Mouse (Mus musculus) ES-E14 (cell line): ENCODE measurements at regions not wholly inside any gene's neighbourhood (a gene's known extent, or its start where the extent isn't known, plus 50 kb on each side); places are given as distances from the start of the nearest gene placed in this dataset.

Source experiments
- DNase-seq: peaks from one replicate; pipeline ENCODE4 v3.0.0-alpha.2; 2013; ENCODE audit warnings: low read depth, low spot score
- H3K27ac ChIP-seq: 2 replicates; pipeline ENCODE4 v1.5.1; 2012; ENCODE audit warnings: low read depth, mild to moderate bottlenecking, low read length, moderate library complexity, mixed read lengths; ENCODE audit not compliant: poor library complexity, insufficient read depth, severe bottlenecking
- H3K36me3 ChIP-seq: 2 replicates; pipeline ENCODE4 v1.6.1; 2012; ENCODE audit warnings: mild to moderate bottlenecking, low read length, moderate library complexity, mixed read lengths; ENCODE audit not compliant: control insufficient read depth, poor library complexity, insufficient read depth, severe bottlenecking
- H3K4me1 ChIP-seq, 2 experiments: fragments of 150-350 bp in 1 of 2; sonication (generic) in 1 of 2; 2 replicates each; pipeline ENCODE4 v1.6.1; 2012; ENCODE audit warnings: low read length in 2 of 2, mild to moderate bottlenecking in 1 of 2, mixed read lengths in 1 of 2; ENCODE audit not compliant: control insufficient read depth in 2 of 2, insufficient read depth in 2 of 2, poor library complexity in 1 of 2
- H3K4me3 ChIP-seq, 2 experiments: fragments of 150-350 bp in 1 of 2; sonication (generic) in 1 of 2; 2 replicates each; pipeline ENCODE4 v1.5.1; 2012; ENCODE audit warnings: low read length in 2 of 2, low read depth in 1 of 2, mild to moderate bottlenecking in 1 of 2, mixed read lengths in 1 of 2; ENCODE audit not compliant: insufficient read depth in 1 of 2, poor library complexity in 1 of 2, severe bottlenecking in 1 of 2
- H3K9ac ChIP-seq: 2 replicates; pipeline ENCODE4 v1.6.1; 2012; ENCODE audit warnings: low read depth, mild to moderate bottlenecking, low read length, mixed read lengths; ENCODE audit not compliant: poor library complexity, insufficient read depth, severe bottlenecking
- H3K9me3 ChIP-seq: fragments of 150-350 bp; sonication (generic); 2 replicates; pipeline ENCODE4 v1.6.1; 2012; ENCODE audit warnings: low read depth, mild to moderate bottlenecking, low read length; ENCODE audit not compliant: control insufficient read depth, insufficient read depth
- CHD2 ChIP-seq: IDR thresholded peaks from 2 replicates; pipeline ENCODE4 v1.6.1; 2014; ENCODE audit warnings: mild to moderate bottlenecking, low read depth, low read length, inconsistent platforms
- HCFC1 ChIP-seq: IDR thresholded peaks from 2 replicates; pipeline ENCODE4 v1.6.1; 2012; ENCODE audit warnings: low read length, inconsistent platforms, borderline replicate concordance; ENCODE audit not compliant: insufficient read depth
- MAFK ChIP-seq: IDR thresholded peaks from 2 replicates; pipeline ENCODE4 v1.6.1; 2014; ENCODE audit warnings: mild to moderate bottlenecking, low read depth, low read length, inconsistent platforms; ENCODE audit not compliant: insufficient read depth
- ZC3H11A ChIP-seq: IDR thresholded peaks from 2 replicates; pipeline ENCODE4 v1.6.1; 2012; ENCODE audit warnings: low read depth, mild to moderate bottlenecking, inconsistent platforms, low read length, borderline replicate concordance
- ZNF384 ChIP-seq: IDR thresholded peaks from 2 replicates; pipeline ENCODE4 v1.6.1; 2012; ENCODE audit warnings: low read depth, low read length, inconsistent platforms
- in situ Hi-C, 2 experiments: fragments of 600-800 bp; cut with MboI; formaldehyde crosslinking; loops; one replicate each; pipeline ENCODE4 v1.15.1; 2025; ENCODE audit warnings: low sequenced_read_pairs in 2 of 2, inconsistent platforms in 1 of 2; ENCODE audit not compliant: unreplicated experiment in 2 of 2

GRCm38 (mm10) chr3:48911758-48912157 is 845.4 kb downstream of the Pcdh18 start:
- Histone ChIP-seq H3K4me3 (no peak overlapping the region), H3K36me3 (no peaks in the 10 kb centered on the region), H3K9ac (no peak overlapping the region), H3K4me1 (no peaks in the 10 kb centered on the region), H3K27ac (no peak overlapping the region), H3K9me3 (no peaks in the 10 kb centered on the region)
- in situ Hi-C loops: no loop called here
- TF ChIP-seq ZNF384 (no peak), HCFC1 (no peak), ZC3H11A (no peak), CHD2 (no peak), MAFK (no peak)
- DNase-seq: peak; percentile 8

GRCm38 (mm10) chr3:48890403-48890802 is 866.7 kb downstream of the Pcdh18 start:
- Histone ChIP-seq H3K27ac (no peak overlapping the region), H3K36me3 (no peaks in the 10 kb centered on the region), H3K4me1 (no peaks in the 10 kb centered on the region), H3K9ac (no peak overlapping the region), H3K9me3 (0 out of 2 replicates have a peak, but pooled peaks cover 3% of the 10 kb centered on the region), H3K4me3 (no peak overlapping the region)
- TF ChIP-seq ZC3H11A (no peak), HCFC1 (no peak), CHD2 (no peak), ZNF384 (no peak), MAFK (no peak)
- in situ Hi-C loops: no loop called here
- no peak for DNase-seq

GRCm38 (mm10) chr3:48887885-48888284 is 869.2 kb downstream of the Pcdh18 start:
- H3K4me3 ChIP-seq: no peak overlapping the region
- H3K4me1 ChIP-seq: no peaks in the 10 kb centered on the region
- TF ChIP-seq MAFK: no peak
- no peak for TF ChIP-seq HCFC1
- no peak for TF ChIP-seq ZC3H11A
- TF ChIP-seq ZNF384: no peak
- no peak for TF ChIP-seq CHD2
- no peak overlapping the region for H3K27ac ChIP-seq
- in situ Hi-C loops: no loop called here
- H3K9me3 ChIP-seq: no peaks in the 10 kb centered on the region
- no peak for DNase-seq
- no peak overlapping the region for H3K9ac ChIP-seq
- no peaks in the 10 kb centered on the region for H3K36me3 ChIP-seq

- in situ Hi-C loops: no loop called here
- TF ChIP-seq MAFK (no peak), CHD2 (no peak), HCFC1 (no peak), ZC3H11A (no peak), ZNF384 (no peak)
- no peak overlapping the region for H3K4me3 ChIP-seq
- no peaks in the 10 kb centered on the region for H3K36me3 ChIP-seq
- no peak for DNase-seq
- no peak overlapping the region for H3K9ac ChIP-seq
- no peaks in the 10 kb centered on the region for H3K4me1 ChIP-seq
- H3K27ac ChIP-seq: no peak overlapping the region
- H3K9me3 ChIP-seq: no peaks in the 10 kb centered on the region
Measured at GRCm38 (mm10) chr3:48869527-48869926, 887.6 kb downstream of the Pcdh18 start.

GRCm38 (mm10) chr3:48846049-48846653 is 911.0 kb downstream of the Pcdh18 start:
- TF ChIP-seq CHD2 (no peak), ZC3H11A (peak; percentile 44; the same call in 1 of the 2 replicates)
- Histone ChIP-seq H3K9me3 (no peaks in the 10 kb centered on the region), H3K4me1 (no peaks in the 10 kb centered on the region), H3K4me3 (no peak overlapping the region), H3K9ac (no peak overlapping the region), H3K36me3 (no peaks in the 10 kb centered on the region), H3K27ac (no peak overlapping the region)
- peak; percentile 45 for DNase-seq
- in situ Hi-C loops: no loop called here
